Mouse (Mus musculus) stomach, embryonic 16.5 days (tissue): Measurements from ENCODE around the gene Kif11. TPM values are rescaled to one million over a fixed set of nuclear protein-coding genes. Genes with fewer than 3 reads are reported as not detected.
A peak's percentile ranks its signal among the peaks of the same experiment; 100 is the strongest.

Experiments used
- ATAC-seq: fragments of 200-750 bp; cut with Nextera tagmentation; 2 replicates; pipeline ENCODE4 v1.8.0; 2017; ENCODE audit warnings: moderate number of reproducible peaks, moderate TSS enrichment; ENCODE audit not compliant: insufficient read depth, low FRiP score
- H3K27ac ChIP-seq: fragments of 300-500 bp; sonication (generic); 2 replicates; pipeline ENCODE4 v1.5.1; 2014; ENCODE audit warnings: low read length
- H3K27me3 ChIP-seq: fragments of 300-500 bp; sonication (generic); 2 replicates; pipeline ENCODE4 v1.6.1; 2014; ENCODE audit warnings: low read length, control low read depth, mixed read lengths; ENCODE audit not compliant: control insufficient read depth, insufficient read depth
- H3K36me3 ChIP-seq: fragments of 300-500 bp; sonication (generic); 2 replicates; pipeline ENCODE4 v1.6.1; 2014; ENCODE audit warnings: low read length; ENCODE audit not compliant: control insufficient read depth, insufficient read depth
- H3K4me1 ChIP-seq: fragments of 300-500 bp; sonication (generic); 2 replicates; pipeline ENCODE4 v1.6.1; 2014; ENCODE audit warnings: low read length, control low read depth, mixed read lengths; ENCODE audit not compliant: control insufficient read depth, insufficient read depth
- H3K4me2 ChIP-seq: fragments of 300-500 bp; sonication (generic); 2 replicates; pipeline ENCODE4 v1.6.1; 2014; ENCODE audit warnings: low read depth, low read length, mixed read lengths
- H3K4me3 ChIP-seq: fragments of 300-500 bp; sonication (generic); replicated peaks from 2 replicates; pipeline ENCODE4 v1.5.1; 2014; ENCODE audit warnings: mild to moderate bottlenecking, low read length
- H3K9ac ChIP-seq: fragments of 300-500 bp; sonication (generic); 2 replicates; pipeline ENCODE4 v1.6.1; 2014; ENCODE audit warnings: low read length
- H3K9me3 ChIP-seq: fragments of 300-500 bp; sonication (generic); replicated peaks from 2 replicates; pipeline ENCODE4 v1.6.1; 2016; ENCODE audit warnings: low read length, control low read depth; ENCODE audit not compliant: control insufficient read depth
- WGBS: fragments of 180-500 bp; shearing (Covaris S2); extraction: QIAGEN DNeasy Blood & Tissue Kit; methylation state at CpG from one replicate; pipeline ENCODE4 v1.1.7; 2014; 5-methylcytosine and 5-hydroxymethylcytosine counted together
- polyA plus RNA-seq: library from polyadenylated mRNA; unstranded; fragments of >200 nt; fragmentation: Nextera tagmentation; extraction: Ambion mirVana; gene quantifications from 2 replicates; pipeline ENCODE4 v1.2.1, GENCODE M21; 2015

Kif11 gene
- polyA plus RNA-seq, 1 experiment from 2014 or later = 50.2 TPM

DNA sequence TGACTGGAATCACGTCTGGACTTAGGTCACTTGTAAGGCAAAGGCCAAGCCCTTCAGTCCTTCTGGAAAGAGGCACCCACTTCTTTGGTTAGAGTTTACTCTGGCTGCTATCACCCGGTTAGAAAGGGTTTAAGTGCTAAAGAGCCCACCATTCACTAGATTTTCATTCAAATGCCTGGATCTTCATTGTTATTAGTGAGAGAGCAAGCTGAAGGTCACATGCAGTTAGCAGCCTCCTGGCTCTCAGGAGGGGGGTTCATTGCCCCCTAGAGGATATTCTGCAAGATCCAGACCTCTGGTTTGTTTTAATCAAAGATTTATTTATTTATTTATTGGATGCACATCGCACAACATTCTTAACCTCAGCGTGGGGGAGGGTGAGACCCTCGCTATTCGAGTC, 24.7 kb downstream of the Kif11 start:
- no peak for ATAC-seq
- no peak overlapping the region for H3K27ac ChIP-seq
- no peak overlapping the region for H3K4me3 ChIP-seq
- no peaks in the 10 kb centered on the region for H3K27me3 ChIP-seq
- H3K36me3 ChIP-seq = peaks cover 23% of the 10 kb centered on the region; the same call in 1 of the 2 replicates
- WGBS = 82% methylated on average over 6 of the region's 6 CpGs
- no peaks in the 10 kb centered on the region for H3K4me1 ChIP-seq
- H3K9me3 ChIP-seq = no peaks in the 10 kb centered on the region
- no peak overlapping the region for H3K4me2 ChIP-seq
- H3K9ac ChIP-seq = no peak overlapping the region

DNA sequence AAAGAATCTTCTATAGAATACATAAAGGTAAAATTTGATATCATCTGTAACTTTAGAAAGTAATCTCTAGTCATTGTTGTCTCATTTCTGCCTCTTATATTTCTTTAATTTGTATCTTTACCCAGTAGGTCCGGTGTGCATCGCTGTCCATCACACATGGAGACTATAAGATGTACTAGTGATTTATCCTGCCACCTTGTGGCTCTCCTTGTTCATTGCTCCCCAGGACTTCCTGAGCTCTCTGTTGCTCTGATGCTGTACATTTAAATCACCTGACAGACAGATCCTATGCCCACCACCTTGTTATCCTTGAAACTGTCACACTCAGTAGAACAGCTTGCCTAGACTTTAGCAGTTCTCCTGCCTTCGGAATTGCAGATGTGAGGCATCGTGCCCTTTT, 42.1 kb downstream of the Kif11 start:
- Histone ChIP-seq H3K9ac (no peak overlapping the region), H3K4me3 (no peak overlapping the region), H3K27ac (no peak overlapping the region), H3K9me3 (no peaks in the 10 kb centered on the region), H3K4me2 (no peak overlapping the region), H3K4me1 (no peaks in the 10 kb centered on the region), H3K36me3 (peaks cover 24% of the 10 kb centered on the region), H3K27me3 (no peaks in the 10 kb centered on the region)
- WGBS = 88% methylated on average over 4 of the region's 4 CpGs
- no peak for ATAC-seq

DNA sequence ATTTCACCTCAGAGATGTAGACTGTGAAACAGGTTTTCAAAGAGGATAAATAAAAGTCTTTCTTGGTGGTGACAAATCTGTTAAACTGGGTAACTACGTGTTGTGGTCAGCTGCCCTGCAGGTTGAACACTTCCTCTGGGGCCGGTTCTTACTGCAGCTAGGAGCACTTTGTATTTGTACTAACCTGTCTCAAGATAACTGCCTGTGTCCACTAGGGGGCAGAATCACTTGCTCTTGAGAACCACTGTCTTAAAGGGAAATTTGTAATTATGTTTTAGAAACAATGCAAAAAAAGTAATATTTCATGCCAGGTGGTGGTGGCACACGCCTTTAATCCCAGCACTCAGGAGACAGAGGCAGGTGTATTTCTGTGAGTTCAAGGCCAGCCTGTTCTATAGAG, 43.4 kb downstream of the Kif11 start:
- Histone ChIP-seq H3K9ac (no peak overlapping the region), H3K9me3 (no peaks in the 10 kb centered on the region), H3K4me2 (no peak overlapping the region), H3K4me3 (no peak overlapping the region), H3K27ac (no peak overlapping the region), H3K36me3 (peaks cover 24% of the 10 kb centered on the region), H3K27me3 (no peaks in the 10 kb centered on the region), H3K4me1 (no peaks in the 10 kb centered on the region)
- 35% methylated on average over 3 of the region's 3 CpGs for WGBS
- ATAC-seq = no peak

GRCm38 (mm10) chr19:37428589-37428988, 52.4 kb downstream of the Kif11 start:
- no peak for ATAC-seq
- no peak overlapping the region for H3K4me3 ChIP-seq
- WGBS = 78% methylated on average over 5 of the region's 5 CpGs

GRCm38 (mm10) chr19:37431139-37431756, 55.0 kb downstream of the Kif11 start:
- Histone ChIP-seq H3K9ac (no peak overlapping the region), H3K27ac (no peak overlapping the region), H3K27me3 (peaks cover 53% of the 10 kb centered on the region), H3K4me2 (no peak overlapping the region), H3K9me3 (0 out of 2 replicates have a peak, but pooled peaks cover 3% of the 10 kb centered on the region), H3K36me3 (no peaks in the 10 kb centered on the region), H3K4me1 (peaks cover 12% of the 10 kb centered on the region), H3K4me3 (no peak overlapping the region)
- WGBS = 88% methylated on average over 11 of the region's 11 CpGs
- ATAC-seq = no peak

More at GRCm38 (mm10) chr19:37428589-37428988, 52.4 kb downstream of the Kif11 start:
- Histone ChIP-seq H3K9ac (no peak overlapping the region), H3K27ac (no peak overlapping the region), H3K4me1 (no peaks in the 10 kb centered on the region), H3K9me3 (0 out of 2 replicates have a peak, but pooled peaks cover 3% of the 10 kb centered on the region), H3K36me3 (no peaks in the 10 kb centered on the region), H3K27me3 (peaks cover 27% of the 10 kb centered on the region), H3K4me2 (no peak overlapping the region)

- Histone ChIP-seq H3K36me3 (no peaks in the 10 kb centered on the region), H3K27ac (no peak overlapping the region), H3K4me1 (peaks cover 12% of the 10 kb centered on the region), H3K9me3 (0 out of 2 replicates have a peak, but pooled peaks cover 3% of the 10 kb centered on the region), H3K4me3 (no peak overlapping the region), H3K27me3 (peaks cover 62% of the 10 kb centered on the region), H3K9ac (no peak overlapping the region), H3K4me2 (peak overlapping the region; percentile 85; the same call in 1 of the 2 replicates)
- WGBS = 19% methylated on average over 16 of the region's 16 CpGs
- no peak for ATAC-seq
These were observed 56.8 kb downstream of the Kif11 start for GRCm38 (mm10) chr19:37432868-37433570.

DNA sequence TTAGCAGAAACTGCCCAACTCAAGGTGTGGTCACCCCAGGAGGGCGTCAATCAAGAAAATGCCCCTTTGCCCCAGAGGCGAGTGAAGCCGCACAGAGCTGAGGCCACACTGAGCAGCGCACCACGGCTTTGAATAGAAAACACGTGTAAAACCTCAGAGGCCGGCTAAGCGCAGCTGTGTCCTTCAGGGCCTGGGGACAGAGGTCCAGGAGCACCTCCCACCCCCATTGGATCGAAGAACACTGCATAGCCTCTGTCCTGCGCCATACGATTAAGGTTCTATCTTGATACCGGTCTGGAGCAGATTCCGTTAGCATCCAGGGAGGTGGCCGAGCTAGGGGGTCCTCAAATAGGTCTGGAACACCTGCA, 57.7 kb downstream of the Kif11 start:
- peak; percentile 14; the same call in 1 of the 2 replicates for ATAC-seq
- peak overlapping the region; percentile 66 for H3K4me3 ChIP-seq
- no peak overlapping the region for H3K27ac ChIP-seq
- 0 out of 2 replicates have a peak, but pooled peaks cover 3% of the 10 kb centered on the region for H3K9me3 ChIP-seq
- H3K4me2 ChIP-seq = peak overlapping the region; percentile 85
- WGBS = 2% methylated on average over 14 of the region's 14 CpGs
- peaks cover 62% of the 10 kb centered on the region for H3K27me3 ChIP-seq
- H3K36me3 ChIP-seq = no peaks in the 10 kb centered on the region
- peaks cover 12% of the 10 kb centered on the region for H3K4me1 ChIP-seq
- peak overlapping the region; percentile 82 for H3K9ac ChIP-seq

GRCm38 (mm10) chr19:37434263-37434951, 58.2 kb downstream of the Kif11 start, which contains the start of gene Hhex:
Gene Hhex, plus strand, starts transcription at chr19:37434810.
- peaks cover 62% of the 10 kb centered on the region for H3K27me3 ChIP-seq
- peak within 1 kb of the TSS; percentile 82 for H3K9ac ChIP-seq
- no peaks in the 10 kb centered on the region for H3K36me3 ChIP-seq
- ATAC-seq = peak; percentile 88
- peak within 1 kb of the TSS; percentile 81 for H3K27ac ChIP-seq
- WGBS = under 1% methylated on average over 79 of the region's 79 CpGs
- H3K4me1 ChIP-seq = peaks cover 12% of the 10 kb centered on the region
- H3K4me3 ChIP-seq = peak within 1 kb of the TSS; percentile 66
- 0 out of 2 replicates have a peak, but pooled peaks cover 3% of the 10 kb centered on the region for H3K9me3 ChIP-seq
- H3K4me2 ChIP-seq = peak within 1 kb of the TSS; percentile 85
